Mouse (Mus musculus) E14TG2a.4 (cell line): ENCODE measurements at regions not wholly inside any gene's neighbourhood (a gene's known extent, or its start where the extent isn't known, plus 50 kb on each side); places are given as distances from the start of the nearest gene placed in this dataset.

Source experiments
- CTCF ChIP-seq: conservative IDR thresholded peaks from 2 replicates; pipeline ENCODE4 v1.5.1; 2014; ENCODE audit warnings: low read length
- NANOG ChIP-seq: IDR thresholded peaks from 2 replicates; pipeline ENCODE4 v1.6.1; 2014; ENCODE audit warnings: borderline replicate concordance, low read length, mixed read lengths
- POU5F1 ChIP-seq: IDR thresholded peaks from 2 replicates; pipeline ENCODE4 v1.6.1; 2014; ENCODE audit warnings: low read length, borderline replicate concordance

DNA sequence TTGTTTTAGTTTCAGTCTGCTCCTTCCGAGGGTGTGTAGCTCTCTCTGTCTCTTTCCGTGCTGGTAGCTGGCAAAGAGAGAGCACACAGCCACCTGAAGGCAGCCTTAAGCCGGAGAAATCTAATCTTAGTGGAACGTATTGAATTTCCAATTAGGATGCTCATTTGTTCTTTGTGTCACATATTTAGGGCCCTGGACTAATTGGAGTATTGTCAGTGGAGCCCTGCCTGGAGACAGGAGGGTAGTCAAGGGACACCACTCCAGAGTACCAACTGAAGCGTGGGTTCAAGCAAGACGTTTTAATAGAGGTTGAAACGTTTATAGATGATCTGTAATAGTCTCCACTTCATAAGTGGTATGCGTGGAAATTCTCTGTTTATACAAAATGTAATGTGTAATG lies 336.5 kb downstream of the Tmem38b start:
- TF ChIP-seq CTCF (no peak), NANOG (no peak), POU5F1 (no peak)
